ENCODE assay signal across 9 mouse cellular contexts in genomic region chr15:99668881-99669280, GRCm38 (mm10). TPM values are rescaled to one million over a fixed set of nuclear protein-coding genes. Genes with fewer than 3 reads are reported as not detected.
DNase-seq lines count a peak whose midpoint lies in the region; ATAC-seq and TF ChIP-seq lines count a peak whose summit lies in the region.
"Had no signal": no experiment of that assay in that cellular context is flagged by ENCODE, and none has a peak within 500 bp of the region (broad histone marks: within the 10 kb centered on the region; RNA-seq: fewer than 3 reads in every experiment).

No protein-coding gene starts in this region.

- H3K4me3 ChIP-seq in ES-Bruce4 (ENCODE audit: low read depth, low read length), result no peak overlapping the region
- no peak overlapping the region for H3K4me3 ChIP-seq in forebrain, embryonic 11.5 days (ENCODE audit: low read depth, low read length)

- ATAC-seq in forebrain, embryonic 11.5 days (replicated peaks; ENCODE audit: low FRiP score), result peak; percentile 49; the same call in 1 of the 2 replicates

- peak; percentile 92 for TF ChIP-seq CTCF in ES-Bruce4 (IDR thresholded peaks at IDR 0.05; ENCODE audit: low read depth, low read length)

- no peak for TF ChIP-seq EP300 in ES-Bruce4 (IDR thresholded peaks at IDR 0.05; ENCODE audit: insufficient read depth, low read depth, low read length)

- no peaks in the 10 kb centered on the region for H3K36me3 ChIP-seq in ES-Bruce4 (ENCODE audit: control insufficient read depth, insufficient read depth, low read length, poor library complexity, severe bottlenecking)
- no peaks in the 10 kb centered on the region for H3K36me3 ChIP-seq in forebrain, embryonic 11.5 days (ENCODE audit: control insufficient read depth, insufficient read depth, low read length)

- no peaks in the 10 kb centered on the region for H3K9me3 ChIP-seq in ES-Bruce4 (replicated peaks; ENCODE audit: control insufficient read depth, insufficient read depth, low read length, poor library complexity, severe bottlenecking)
- H3K9me3 ChIP-seq in forebrain, embryonic 11.5 days (ENCODE audit: control insufficient read depth, low read length), result no peaks in the 10 kb centered on the region

- 3% methylated on average over 12 of the region's 12 CpGs for WGBS in forebrain, embryonic 11.5 days

- TF ChIP-seq POLR2A in ES-Bruce4 (IDR thresholded peaks at IDR 0.05; ENCODE audit: insufficient read depth, low read length), result no peak

- DNase-seq in brain, adult 2 months (ENCODE audit: low read depth, low spot score), result peak; percentile 91
- DNase-seq in forebrain, embryonic 11.5 days (ENCODE audit: low spot score), result peak; percentile 84
- DNase-seq in heart, postnatal 14 days, result peak; percentile 79 to 85
- DNase-seq in layer of hippocampus, adult 9-11 months, result peak; percentile 64
- DNase-seq in lung, postnatal 4 days, result peak; percentile 79 to 85
- DNase-seq in retina, postnatal 7 days (ENCODE audit: low read depth, low spot score), result peak; percentile 47
- peak; percentile 46 for DNase-seq in urinary bladder, adult 2 months (ENCODE audit: low spot score)

- no peak overlapping the region for H3K27ac ChIP-seq in ES-Bruce4 (ENCODE audit: insufficient read depth, low read length)
- H3K27ac ChIP-seq in forebrain, embryonic 11.5 days (ENCODE audit: low read depth, low read length), result no peak overlapping the region

- intact Hi-C loops in heart, postnatal 14 days (cut with DNase I), result loop anchor here (1.0 to 10.0 kb wide), 3 partner anchors 73 to 254 kb away; no protein-coding TSS in a partner anchor

- H3K27me3 ChIP-seq in ES-Bruce4 (ENCODE audit: control insufficient read depth, insufficient read depth, low read length, poor library complexity, severe bottlenecking), result 0 out of 2 replicates have a peak, but pooled peaks cover 2% of the 10 kb centered on the region
- H3K27me3 ChIP-seq in forebrain, embryonic 11.5 days (ENCODE audit: control insufficient read depth, insufficient read depth, low read length), result peaks cover 37% of the 10 kb centered on the region

- no peak overlapping the region for H3K4me2 ChIP-seq in forebrain, embryonic 11.5 days (ENCODE audit: low read depth, low read length, severe bottlenecking)

- H3K4me1 ChIP-seq in ES-Bruce4 (ENCODE audit: control insufficient read depth, insufficient read depth, low read length), result no peaks in the 10 kb centered on the region
- H3K4me1 ChIP-seq in forebrain, embryonic 11.5 days (replicated peaks; ENCODE audit: control insufficient read depth, insufficient read depth, low read length), result peaks cover 25% of the 10 kb centered on the region; the same call in 1 of the 2 replicates

- no peak overlapping the region for H3K9ac ChIP-seq in ES-Bruce4 (ENCODE audit: low read depth, poor library complexity, severe bottlenecking)
- H3K9ac ChIP-seq in forebrain, embryonic 11.5 days (ENCODE audit: low read length), result no peak overlapping the region

RNA-seq across cellular contexts. Expression of gene Asic1, which starts 1.3 kb away (rescaled TPM):
- polyA plus RNA-seq in ES-Bruce4 (2011; ENCODE audit: insufficient read depth, insufficient read length, low read depth, missing spikeins), result 3.9 and 4.1 TPM in 2 replicates
- 3.9 and 5.3 TPM in 2 replicates for polyA plus RNA-seq in forebrain, embryonic 11.5 days (2014; fragmentation: Nextera tagmentation; extraction: Ambion mirVana)
- total RNA-seq in heart, postnatal 14 days (2021), result under 1 TPM; 0.29 to 0.74 TPM
- polyA plus RNA-seq in urinary bladder, adult 2 months (2012; rRNA removed), result 0.19 and 0.22 TPM in 2 replicates

RNA-seq across cellular contexts. Expression of gene Racgap1, which starts 17.4 kb away (rescaled TPM):
- 122 and 134 TPM in 2 replicates for polyA plus RNA-seq in ES-Bruce4 (2011; ENCODE audit: insufficient read depth, insufficient read length, low read depth, missing spikeins)
- 201 and 217 TPM in 2 replicates for polyA plus RNA-seq in forebrain, embryonic 11.5 days (2014; fragmentation: Nextera tagmentation; extraction: Ambion mirVana)
- total RNA-seq in heart, postnatal 14 days (2021), result 10 to 100 TPM in 1 of 2 experiments, 1 to 10 TPM in 1; 8.6 to 12.2 TPM
- polyA plus RNA-seq in urinary bladder, adult 2 months (2012; rRNA removed), result 5.4 and 6.1 TPM in 2 replicates

RNA-seq across cellular contexts. Expression of gene Smarcd1, which starts 33.0 kb away (rescaled TPM):
- polyA plus RNA-seq in ES-Bruce4 (2011; ENCODE audit: insufficient read depth, insufficient read length, low read depth, missing spikeins), result 92.3 and 100 TPM in 2 replicates
- polyA plus RNA-seq in forebrain, embryonic 11.5 days (2014; fragmentation: Nextera tagmentation; extraction: Ambion mirVana), result 134 and 142 TPM in 2 replicates
- total RNA-seq in heart, postnatal 14 days (2021), result 10 to 100 TPM; 25.9 to 28.4 TPM
- 20.4 and 20.5 TPM in 2 replicates for polyA plus RNA-seq in urinary bladder, adult 2 months (2012; rRNA removed)

RNA-seq across cellular contexts. Expression of gene Gm17349, which starts 36.4 kb away (rescaled TPM):
- not detected in 2 replicates for polyA plus RNA-seq in ES-Bruce4 (2011; ENCODE audit: insufficient read depth, insufficient read length, low read depth, missing spikeins)
- not detected in 2 replicates for polyA plus RNA-seq in forebrain, embryonic 11.5 days (2014; fragmentation: Nextera tagmentation; extraction: Ambion mirVana)
- 1 to 10 TPM; 5.0 to 5.1 TPM for total RNA-seq in heart, postnatal 14 days (2021)
- 0.52 TPM in 1 of 2 replicates, not detected in the other for polyA plus RNA-seq in urinary bladder, adult 2 months (2012; rRNA removed)
- polyA plus RNA-seq: gonadal fat pad, adult 2 months had no signal

RNA-seq across cellular contexts. Expression of gene Gpd1, which starts 48.4 kb away (rescaled TPM):
- 0.28 and 1.9 TPM in 2 replicates for polyA plus RNA-seq in ES-Bruce4 (2011; ENCODE audit: insufficient read depth, insufficient read length, low read depth, missing spikeins)
- polyA plus RNA-seq in forebrain, embryonic 11.5 days (2014; fragmentation: Nextera tagmentation; extraction: Ambion mirVana), result 0.35 and 0.53 TPM in 2 replicates
- 10 to 100 TPM; 61.7 to 91.3 TPM for total RNA-seq in heart, postnatal 14 days (2021)
- 11.7 and 14.9 TPM in 2 replicates for polyA plus RNA-seq in urinary bladder, adult 2 months (2012; rRNA removed)

Comparison
In these comparisons a context has a peak if more than half of its experiments do, and no peak if none do; other contexts are left out.
1. RNA of gene Racgap1, which starts 17.4 kb away (polyA plus RNA-seq): 201 to 217 TPM in forebrain, embryonic 11.5 days and 122 to 134 TPM in ES-Bruce4; 5.4 to 6.1 TPM in urinary bladder, adult 2 months; every median in the first group is over 10 times any median in the second.
2. Peak in every context shown above with its lines, with median percentiles within 50 percentile points of each other: DNase-seq.